Mouse (Mus musculus) neural tube, embryonic 15.5 days (tissue): ENCODE data around the gene Ube2j1. TPM values are rescaled to one million over a fixed set of nuclear protein-coding genes. Genes with fewer than 3 reads are reported as not detected.

Experiments
- ATAC-seq: fragments of 200-750 bp; cut with Nextera tagmentation; 2 replicates; pipeline ENCODE4 v1.8.0; 2017; ENCODE audit warnings: mild to moderate bottlenecking, moderate TSS enrichment, moderate library complexity; ENCODE audit not compliant: low FRiP score
- H3K27ac ChIP-seq: fragments of 300-500 bp; sonication (generic); replicated peaks from 2 replicates; pipeline ENCODE4 v1.5.1; 2015; ENCODE audit warnings: mild to moderate bottlenecking, inconsistent platforms
- H3K27me3 ChIP-seq: fragments of 300-500 bp; sonication (generic); replicated peaks from 2 replicates; pipeline ENCODE4 v1.6.1; 2015; ENCODE audit warnings: inconsistent platforms
- H3K36me3 ChIP-seq: fragments of 300-500 bp; sonication (generic); 2 replicates; pipeline ENCODE4 v1.6.1; 2015; ENCODE audit warnings: inconsistent platforms
- H3K4me1 ChIP-seq: fragments of 300-500 bp; sonication (generic); 2 replicates; pipeline ENCODE4 v1.6.1; 2015; ENCODE audit warnings: inconsistent platforms
- H3K4me2 ChIP-seq: fragments of 300-500 bp; sonication (generic); 2 replicates; pipeline ENCODE4 v1.6.1; 2015; ENCODE audit warnings: inconsistent platforms, mild to moderate bottlenecking, moderate library complexity
- H3K4me3 ChIP-seq: fragments of 300-500 bp; sonication (generic); replicated peaks from 2 replicates; pipeline ENCODE4 v1.5.1; 2015; ENCODE audit warnings: mild to moderate bottlenecking, inconsistent platforms
- H3K9ac ChIP-seq: fragments of 300-500 bp; sonication (generic); replicated peaks from 2 replicates; pipeline ENCODE4 v1.6.1; 2015; ENCODE audit warnings: mild to moderate bottlenecking, inconsistent platforms
- H3K9me3 ChIP-seq: fragments of 300-500 bp; sonication (generic); replicated peaks from 2 replicates; pipeline ENCODE4 v1.6.1; 2016; ENCODE audit warnings: inconsistent platforms
- WGBS: fragments of 180-500 bp; shearing (Covaris S2); methylation state at CpG from one replicate; pipeline ENCODE4 v1.1.7; 2015; ENCODE audit warnings: mixed read lengths; 5-methylcytosine and 5-hydroxymethylcytosine counted together
- polyA plus RNA-seq: library from polyadenylated mRNA; unstranded; fragments of >200 nt; fragmentation: Nextera tagmentation; extraction: Ambion mirVana; gene quantifications from 2 replicates; pipeline ENCODE4 v1.2.1, GENCODE M21; 2015

The Ube2j1 gene
- 71.9 and 77.3 TPM in 2 replicates for polyA plus RNA-seq

DNA sequence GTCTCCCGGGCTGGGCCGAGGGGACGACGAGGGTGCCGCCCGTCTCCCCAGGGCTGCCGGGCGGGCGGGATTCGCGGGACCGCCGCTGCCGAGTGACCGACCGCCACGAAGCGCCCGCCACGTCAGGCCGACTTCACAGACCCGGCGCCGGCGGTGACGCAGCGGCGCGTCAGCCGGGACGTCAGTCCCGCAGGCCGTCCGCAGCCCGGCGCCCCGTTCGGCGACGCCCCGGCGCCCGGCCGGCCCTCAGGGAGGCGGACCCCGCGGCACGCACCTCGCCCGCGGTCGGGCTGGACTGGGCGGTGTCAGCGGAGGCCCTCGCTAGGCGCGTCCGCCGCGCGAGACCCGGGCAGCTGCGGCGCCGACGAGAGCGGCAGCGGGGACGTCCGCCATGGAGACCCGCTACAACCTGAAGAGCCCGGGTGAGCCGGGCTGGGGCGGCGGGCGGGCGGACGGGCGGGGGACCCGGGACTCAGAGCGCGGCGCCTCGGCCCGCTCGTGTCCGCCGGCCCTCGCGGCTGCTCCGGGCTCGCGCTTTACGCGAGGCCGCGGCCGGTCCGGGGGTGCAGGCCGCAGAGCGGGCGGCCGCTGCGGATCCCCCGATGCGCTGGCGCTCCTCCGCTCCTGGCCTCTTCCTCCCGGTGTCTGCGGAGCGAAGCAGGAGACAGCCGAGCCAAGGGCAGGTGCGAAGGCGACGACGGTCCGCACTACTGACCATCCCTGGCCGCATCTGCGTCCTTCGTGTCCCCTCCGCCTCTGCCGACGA lies at the start of gene Ube2j1:
Gene Ube2j1 (plus strand): TSS at position 222 of the 766 bp plus-strand sequence.
- H3K4me1 ChIP-seq: peaks cover 35% of the 10 kb centered on the region
- under 1% methylated on average over 93 of the region's 123 CpGs for WGBS
- H3K27ac ChIP-seq: peak within 1 kb of the TSS; percentile 96
- H3K4me3 ChIP-seq: peak within 1 kb of the TSS; percentile 84
- H3K9me3 ChIP-seq: no peaks in the 10 kb centered on the region
- H3K36me3 ChIP-seq: peaks cover 8% of the 10 kb centered on the region
- H3K9ac ChIP-seq: peak within 1 kb of the TSS; percentile 94
- peak; percentile 96 for ATAC-seq
- H3K4me2 ChIP-seq: peak within 1 kb of the TSS; percentile 77
- no peaks in the 10 kb centered on the region for H3K27me3 ChIP-seq

GRCm38 (mm10) chr4:32981617-32982016 lies 49.6 kb upstream of the Ube2j1 start:
- H3K27me3 ChIP-seq: no peaks in the 10 kb centered on the region
- 41% methylated on average over 5 of the region's 5 CpGs for WGBS
- H3K9me3 ChIP-seq: no peaks in the 10 kb centered on the region
- H3K4me3 ChIP-seq: no peak overlapping the region
- no peaks in the 10 kb centered on the region for H3K36me3 ChIP-seq
- no peak overlapping the region for H3K9ac ChIP-seq
- peaks cover 29% of the 10 kb centered on the region for H3K4me1 ChIP-seq
- H3K4me2 ChIP-seq: peak overlapping the region; percentile 92
- no peak for ATAC-seq
- H3K27ac ChIP-seq: no peak overlapping the region

- ATAC-seq: peak; percentile 47
- H3K4me2 ChIP-seq: peak overlapping the region; percentile 92
- H3K9ac ChIP-seq: peak overlapping the region; percentile 89
- H3K9me3 ChIP-seq: no peaks in the 10 kb centered on the region
- 3% methylated on average over 15 of the region's 15 CpGs for WGBS
- H3K4me3 ChIP-seq: peak overlapping the region; percentile 97
- peaks cover 31% of the 10 kb centered on the region for H3K4me1 ChIP-seq
- H3K27ac ChIP-seq: peak overlapping the region; percentile 92
- H3K27me3 ChIP-seq: no peaks in the 10 kb centered on the region
- H3K36me3 ChIP-seq: no peaks in the 10 kb centered on the region
Observed at GRCm38 (mm10) chr4:32982041-32982715, 49.0 kb upstream of the Ube2j1 start.

- Histone ChIP-seq H3K27me3 (no peaks in the 10 kb centered on the region), H3K9me3 (no peaks in the 10 kb centered on the region), H3K4me1 (peaks cover 31% of the 10 kb centered on the region), H3K9ac (peak within 1 kb of the TSS; percentile 89), H3K4me3 (peak within 1 kb of the TSS; percentile 97), H3K36me3 (no peaks in the 10 kb centered on the region), H3K4me2 (peak within 1 kb of the TSS; percentile 92), H3K27ac (peak within 1 kb of the TSS; percentile 92)
- ATAC-seq: peak; percentile 83
- 2% methylated on average over 18 of the region's 18 CpGs for WGBS
Observed at GRCm38 (mm10) chr4:32982716-32983175, 48.5 kb upstream of the Ube2j1 start, which contains the start of gene Rragd. Gene Rragd, plus strand, starts transcription at chr4:32983037.

GRCm38 (mm10) chr4:32983176-32984155 lies 47.8 kb upstream of the Ube2j1 start:
- Histone ChIP-seq H3K36me3 (no peaks in the 10 kb centered on the region), H3K27me3 (no peaks in the 10 kb centered on the region), H3K4me2 (peak overlapping the region; percentile 92), H3K4me3 (peak overlapping the region; percentile 97), H3K27ac (peak overlapping the region; percentile 92), H3K4me1 (peaks cover 31% of the 10 kb centered on the region), H3K9ac (peak overlapping the region; percentile 89), H3K9me3 (no peaks in the 10 kb centered on the region)
- peak; percentile 81 for ATAC-seq
- WGBS: under 1% methylated on average over 74 of the region's 94 CpGs

- H3K4me3 ChIP-seq: peak overlapping the region; percentile 97
- WGBS: 0% methylated on average over 13 of the region's 13 CpGs
- H3K4me2 ChIP-seq: peak overlapping the region; percentile 92
- peaks cover 31% of the 10 kb centered on the region for H3K4me1 ChIP-seq
- ATAC-seq: no peak
- H3K27me3 ChIP-seq: no peaks in the 10 kb centered on the region
- no peaks in the 10 kb centered on the region for H3K36me3 ChIP-seq
- H3K9me3 ChIP-seq: no peaks in the 10 kb centered on the region
- peak overlapping the region; percentile 92 for H3K27ac ChIP-seq
- peak overlapping the region; percentile 89 for H3K9ac ChIP-seq
Observed at GRCm38 (mm10) chr4:32984242-32984641, 47.0 kb upstream of the Ube2j1 start.

DNA sequence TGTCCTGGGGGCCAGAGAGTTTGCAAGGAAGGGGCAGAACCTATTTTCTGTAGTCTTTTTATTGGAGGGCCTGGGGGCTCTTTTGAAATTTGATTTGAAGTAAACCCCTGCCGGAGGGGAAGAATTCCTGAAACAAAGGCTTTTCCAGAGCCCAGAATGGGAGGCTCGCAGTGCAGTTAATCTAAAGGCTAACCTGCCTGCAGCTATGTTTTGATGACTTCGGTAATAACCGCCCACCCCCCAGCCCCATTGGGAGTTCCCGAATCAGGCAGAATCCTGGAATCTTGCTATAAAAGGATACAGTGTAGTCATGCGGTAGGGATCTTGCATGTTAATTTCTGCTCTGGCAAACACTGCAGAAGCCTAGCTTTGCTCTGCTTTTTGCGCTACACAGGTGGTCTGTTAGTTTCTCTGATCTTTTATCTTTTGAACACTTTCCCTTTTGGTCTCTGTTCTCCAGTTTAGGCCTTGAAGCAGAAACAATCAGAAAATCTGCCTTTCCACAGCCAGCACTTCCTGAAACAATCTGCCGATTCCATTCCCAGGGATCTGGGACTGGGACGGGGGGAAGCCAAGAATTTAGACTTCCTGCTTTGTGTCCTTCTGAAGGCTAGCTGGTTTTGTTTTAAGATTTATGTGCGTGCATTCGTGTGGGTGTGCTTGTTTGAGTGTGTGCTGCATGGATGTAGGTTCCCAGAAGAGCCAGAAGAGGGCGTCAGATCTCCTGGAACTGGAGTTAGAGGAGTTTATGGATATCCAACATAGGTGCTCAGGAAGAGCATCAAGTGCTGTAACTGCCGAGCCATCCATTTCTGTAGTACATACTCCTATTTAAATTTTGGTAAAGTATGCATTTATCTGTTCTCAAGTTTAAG lies 46.2 kb upstream of the Ube2j1 start:
- H3K27me3 ChIP-seq: no peaks in the 10 kb centered on the region
- H3K9me3 ChIP-seq: no peaks in the 10 kb centered on the region
- H3K4me3 ChIP-seq: peak overlapping the region; percentile 97
- H3K4me2 ChIP-seq: peak overlapping the region; percentile 92
- H3K4me1 ChIP-seq: peaks cover 31% of the 10 kb centered on the region
- peak overlapping the region; percentile 92 for H3K27ac ChIP-seq
- H3K9ac ChIP-seq: peak overlapping the region; percentile 89
- ATAC-seq: no peak
- 10% methylated on average over 13 of the region's 13 CpGs for WGBS
- no peaks in the 10 kb centered on the region for H3K36me3 ChIP-seq

DNA sequence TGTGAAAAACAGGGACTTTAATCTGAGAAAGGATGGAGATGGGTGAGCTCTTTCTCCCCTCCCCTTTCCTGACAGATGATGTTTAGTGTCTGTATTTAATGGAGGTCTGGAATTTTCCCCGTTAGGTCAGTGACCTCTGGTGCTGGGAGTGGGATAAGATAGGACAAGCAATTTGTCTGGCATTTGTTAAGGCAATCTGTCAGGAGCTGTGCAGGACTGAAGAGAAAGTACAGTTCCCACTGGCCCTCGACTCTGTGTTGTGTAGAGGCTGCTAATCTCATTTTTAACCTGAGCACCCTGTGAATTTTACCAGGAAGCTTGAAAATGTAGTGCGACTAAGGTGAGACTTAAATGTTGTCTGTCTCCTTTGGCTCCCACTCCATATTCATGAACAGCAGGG lies 45.5 kb upstream of the Ube2j1 start:
- peaks cover 31% of the 10 kb centered on the region for H3K4me1 ChIP-seq
- H3K27me3 ChIP-seq: no peaks in the 10 kb centered on the region
- H3K27ac ChIP-seq: no peak overlapping the region
- H3K36me3 ChIP-seq: no peaks in the 10 kb centered on the region
- 7% methylated on average over 3 of the region's 3 CpGs for WGBS
- no peak overlapping the region for H3K9ac ChIP-seq
- no peak overlapping the region for H3K4me3 ChIP-seq
- H3K4me2 ChIP-seq: peak overlapping the region; percentile 92; the same call in 1 of the 2 replicates
- no peaks in the 10 kb centered on the region for H3K9me3 ChIP-seq
- ATAC-seq: no peak

GRCm38 (mm10) chr4:32987006-32987405 lies 44.2 kb upstream of the Ube2j1 start:
- Histone ChIP-seq H3K4me1 (peaks cover 29% of the 10 kb centered on the region), H3K27ac (no peak overlapping the region), H3K4me2 (no peak overlapping the region), H3K4me3 (no peak overlapping the region), H3K9ac (no peak overlapping the region), H3K9me3 (no peaks in the 10 kb centered on the region), H3K36me3 (no peaks in the 10 kb centered on the region), H3K27me3 (no peaks in the 10 kb centered on the region)
- 75% methylated on average over 3 of the region's 3 CpGs for WGBS
- no peak for ATAC-seq

DNA sequence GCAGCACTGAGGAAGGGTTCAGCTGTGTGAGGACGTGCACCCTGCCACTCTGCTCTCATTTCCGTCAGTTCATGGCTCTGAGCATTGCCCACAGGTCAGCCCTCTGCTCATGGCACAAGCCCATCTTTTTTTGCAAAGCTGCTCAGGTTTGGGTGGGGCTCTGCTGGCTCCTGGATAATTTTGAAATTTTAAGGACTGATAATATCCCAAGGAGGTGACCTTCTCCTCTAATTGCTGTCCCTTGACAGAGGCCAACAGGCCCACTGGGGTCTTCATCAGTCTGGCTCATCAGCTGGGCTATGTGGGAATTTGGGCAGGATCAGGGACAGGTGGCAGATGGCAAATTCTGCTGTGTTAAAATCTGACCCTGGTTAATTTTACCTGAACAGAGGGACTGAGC lies 41.9 kb upstream of the Ube2j1 start:
- H3K27ac ChIP-seq: no peak overlapping the region
- H3K9ac ChIP-seq: no peak overlapping the region
- H3K36me3 ChIP-seq: no peaks in the 10 kb centered on the region
- no peak for ATAC-seq
- no peak overlapping the region for H3K4me2 ChIP-seq
- no peak overlapping the region for H3K4me3 ChIP-seq
- H3K9me3 ChIP-seq: no peaks in the 10 kb centered on the region
- WGBS: 98% methylated on average over 2 of the region's 2 CpGs
- H3K4me1 ChIP-seq: peaks cover 19% of the 10 kb centered on the region
- H3K27me3 ChIP-seq: no peaks in the 10 kb centered on the region
